Mouse (Mus musculus) cerebellum, adult 2 months (tissue): ENCODE results near the gene Fbxo42.

Experiments
- CTCF ChIP-seq: fragments of 200-500 bp; IDR thresholded peaks from 2 replicates; pipeline ENCODE4 v1.5.1; 2011; ENCODE audit warnings: low read depth, mild to moderate bottlenecking, control low read depth, low read length, moderate library complexity, borderline replicate concordance; ENCODE audit not compliant: insufficient read depth
- POLR2A ChIP-seq: fragments of 200-500 bp; IDR thresholded peaks from 2 replicates; pipeline ENCODE4 v1.6.1; 2011; ENCODE audit warnings: low read length, control low read depth, borderline replicate concordance; ENCODE audit not compliant: insufficient read depth

DNA sequence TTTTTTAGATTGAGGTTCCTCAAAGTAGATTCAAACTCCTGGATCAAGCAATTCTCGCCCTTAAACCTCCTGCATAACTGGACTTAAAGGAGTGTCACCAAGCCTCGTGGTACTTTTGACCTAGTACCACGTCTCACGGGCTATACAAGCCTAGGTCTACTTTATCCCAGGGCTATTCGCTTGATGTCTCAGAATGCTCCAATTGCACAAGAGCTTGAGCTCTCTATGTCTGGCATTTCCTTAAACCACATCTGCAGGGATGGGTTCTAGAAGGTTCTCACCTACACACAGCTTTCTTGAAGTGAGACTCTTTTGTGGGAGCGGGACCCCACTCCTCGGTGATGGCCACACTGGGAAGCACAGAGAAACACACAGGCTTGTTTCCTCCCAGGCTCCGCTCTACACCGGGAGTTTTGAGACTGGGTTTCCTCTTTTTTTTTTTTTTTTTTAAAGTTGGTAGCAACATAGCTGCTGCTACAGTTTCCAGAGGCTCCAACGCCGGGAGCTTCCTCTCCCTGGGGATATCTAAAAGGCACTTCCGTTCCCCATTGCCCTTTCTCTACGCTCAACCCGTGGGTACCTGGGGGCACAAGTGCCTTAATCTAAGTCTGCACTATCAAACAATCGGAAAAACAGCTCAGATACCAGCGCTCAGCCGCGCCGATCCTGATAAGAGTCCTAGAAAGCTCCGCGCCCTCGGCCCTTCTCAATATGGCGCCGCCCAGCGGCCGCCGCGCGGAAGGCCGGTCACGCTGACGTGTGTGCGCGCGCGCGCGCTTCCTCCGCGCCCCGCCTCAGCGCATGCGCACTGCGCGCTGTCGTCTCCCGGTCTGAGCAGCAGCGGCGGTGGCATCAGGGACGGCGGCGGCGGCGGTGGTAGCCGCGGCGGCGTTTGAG lies at the start of gene Fbxo42:
- TF ChIP-seq POLR2A (peak; percentile 81), CTCF (peak; percentile 63; the same call in 1 of the 2 replicates)
